Mouse (Mus musculus): ENCODE data around the gene Rimbp2. TPM values are rescaled to one million over a fixed set of nuclear protein-coding genes. Genes with fewer than 3 reads are reported as not detected.

The Rimbp2 gene
- polyA plus RNA-seq, 1 experiment from 2014 or later = not detected

DNA sequence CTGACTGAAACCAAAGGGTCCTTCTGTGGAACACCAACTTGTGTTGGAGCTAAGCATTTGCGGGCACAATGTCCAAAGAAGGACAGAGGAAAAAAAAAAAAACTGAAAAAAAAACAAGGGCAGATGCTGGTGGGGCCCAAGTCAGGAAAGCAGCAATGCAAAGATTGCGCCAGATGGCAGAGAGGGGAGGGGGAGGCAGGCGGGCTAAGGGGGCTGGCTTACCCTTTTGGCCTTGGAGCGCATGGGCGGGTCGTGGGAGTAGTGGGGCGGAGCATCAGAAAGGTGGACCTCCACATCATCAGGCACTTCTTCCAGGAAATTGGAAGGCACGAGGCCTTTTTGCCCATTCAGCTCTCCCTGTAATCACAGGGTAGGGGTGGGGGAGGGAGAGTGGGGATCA lies 192.2 kb downstream of the Rimbp2 start:
- Histone ChIP-seq H3K27ac (no peak overlapping the region), H3K9me3 (replicated peaks; ENCODE audit: low read length) (no peaks in the 10 kb centered on the region), H3K36me3 (ENCODE audit: insufficient read depth, low read length) (no peaks in the 10 kb centered on the region), H3K4me3 (replicated peaks; ENCODE audit: low read depth, low read length) (no peak overlapping the region), H3K4me1 (replicated peaks; ENCODE audit: insufficient read depth, low read length) (no peaks in the 10 kb centered on the region), H3K4me2 (ENCODE audit: low read length) (no peak overlapping the region), H3K9ac (ENCODE audit: low read depth, low read length) (no peak overlapping the region), H3K27me3 (ENCODE audit: insufficient read depth, low read length) (no peaks in the 10 kb centered on the region)
- TF ChIP-seq CTCF (IDR thresholded peaks at IDR 0.05; ENCODE audit: low read depth) = no peak
- DNase-seq (ENCODE audit: low spot score) (no peak), ATAC-seq (replicated peaks; ENCODE audit: low FRiP score, low read depth) (no peak)
- WGBS = 27% methylated on average over 8 of the region's 8 CpGs

DNA sequence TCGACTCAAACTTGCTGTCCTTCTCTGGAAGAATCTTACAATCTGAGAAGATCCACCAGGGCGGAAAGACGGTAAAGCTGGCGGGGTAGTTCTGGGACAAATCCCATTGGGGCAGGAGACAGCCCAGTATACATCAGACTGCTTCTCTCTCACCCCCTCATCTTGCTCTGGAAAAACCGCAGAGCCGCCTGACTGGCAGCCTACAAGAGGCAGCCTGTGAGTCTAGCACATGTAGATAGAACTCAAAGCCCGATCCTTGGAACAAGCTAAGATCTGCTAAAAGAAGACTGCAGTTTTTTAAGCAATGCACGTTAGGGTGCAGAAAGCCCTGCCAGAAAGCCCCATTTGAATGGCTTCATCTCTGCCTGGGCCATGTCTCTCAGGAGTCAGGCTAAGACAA lies 207.0 kb downstream of the Rimbp2 start:
- no peaks in the 10 kb centered on the region for H3K9me3 ChIP-seq (replicated peaks; ENCODE audit: low read length)
- no peak for DNase-seq (ENCODE audit: low spot score)
- TF ChIP-seq CTCF (IDR thresholded peaks at IDR 0.05; ENCODE audit: low read depth) = no peak
- no peaks in the 10 kb centered on the region for H3K4me1 ChIP-seq (replicated peaks; ENCODE audit: insufficient read depth, low read length)
- no peak overlapping the region for H3K9ac ChIP-seq (ENCODE audit: low read depth, low read length)
- H3K27ac ChIP-seq = no peak overlapping the region
- no peaks in the 10 kb centered on the region for H3K27me3 ChIP-seq (ENCODE audit: insufficient read depth, low read length)
- no peak for ATAC-seq (replicated peaks; ENCODE audit: low FRiP score, low read depth)
- no peak overlapping the region for H3K4me2 ChIP-seq (ENCODE audit: low read length)
- WGBS = 82% methylated on average over 8 of the region's 8 CpGs
- H3K4me3 ChIP-seq (replicated peaks; ENCODE audit: low read depth, low read length) = no peak overlapping the region
- H3K36me3 ChIP-seq (ENCODE audit: insufficient read depth, low read length) = no peaks in the 10 kb centered on the region

- no peak for ATAC-seq (replicated peaks; ENCODE audit: low FRiP score, low read depth)
- H3K4me2 ChIP-seq (ENCODE audit: low read length) = no peak overlapping the region
- no peak overlapping the region for H3K9ac ChIP-seq (ENCODE audit: low read depth, low read length)
- DNase-seq (ENCODE audit: low spot score) = no peak
- TF ChIP-seq CTCF (IDR thresholded peaks at IDR 0.05; ENCODE audit: low read depth) = no peak
- H3K27ac ChIP-seq = no peak overlapping the region
- H3K27me3 ChIP-seq (ENCODE audit: insufficient read depth, low read length) = no peaks in the 10 kb centered on the region
- no peaks in the 10 kb centered on the region for H3K4me1 ChIP-seq (replicated peaks; ENCODE audit: insufficient read depth, low read length)
- H3K9me3 ChIP-seq (replicated peaks; ENCODE audit: low read length) = no peaks in the 10 kb centered on the region
- H3K4me3 ChIP-seq (replicated peaks; ENCODE audit: low read depth, low read length) = no peak overlapping the region
- 73% methylated on average over 9 of the region's 9 CpGs for WGBS
- H3K36me3 ChIP-seq (ENCODE audit: insufficient read depth, low read length) = no peaks in the 10 kb centered on the region
Observed at GRCm38 (mm10) chr5:128745206-128745605, 208.1 kb downstream of the Rimbp2 start.

- no peak for DNase-seq (ENCODE audit: low spot score)
- no peaks in the 10 kb centered on the region for H3K9me3 ChIP-seq (replicated peaks; ENCODE audit: low read length)
- H3K4me2 ChIP-seq (ENCODE audit: low read length) = no peak overlapping the region
- H3K9ac ChIP-seq (ENCODE audit: low read depth, low read length) = no peak overlapping the region
- no peak overlapping the region for H3K4me3 ChIP-seq (replicated peaks; ENCODE audit: low read depth, low read length)
- no peaks in the 10 kb centered on the region for H3K36me3 ChIP-seq (ENCODE audit: insufficient read depth, low read length)
- H3K4me1 ChIP-seq (replicated peaks; ENCODE audit: insufficient read depth, low read length) = no peaks in the 10 kb centered on the region
- H3K27me3 ChIP-seq (ENCODE audit: insufficient read depth, low read length) = no peaks in the 10 kb centered on the region
- no peak for ATAC-seq (replicated peaks; ENCODE audit: low FRiP score, low read depth)
- no peak overlapping the region for H3K27ac ChIP-seq
- WGBS = 86% methylated on average over 6 of the region's 6 CpGs
- no peak for TF ChIP-seq CTCF (IDR thresholded peaks at IDR 0.05; ENCODE audit: low read depth)
Observed at GRCm38 (mm10) chr5:128744351-128744750, 208.9 kb downstream of the Rimbp2 start.

GRCm38 (mm10) chr5:128739838-128740171 lies 213.5 kb downstream of the Rimbp2 start:
- Histone ChIP-seq H3K9ac (ENCODE audit: low read depth, low read length) (no peak overlapping the region), H3K9me3 (replicated peaks; ENCODE audit: low read length) (no peaks in the 10 kb centered on the region), H3K4me1 (replicated peaks; ENCODE audit: insufficient read depth, low read length) (no peaks in the 10 kb centered on the region), H3K27me3 (ENCODE audit: insufficient read depth, low read length) (no peaks in the 10 kb centered on the region), H3K36me3 (ENCODE audit: insufficient read depth, low read length) (no peaks in the 10 kb centered on the region), H3K27ac (no peak overlapping the region), H3K4me3 (replicated peaks; ENCODE audit: low read depth, low read length) (no peak overlapping the region), H3K4me2 (ENCODE audit: low read length) (no peak overlapping the region)
- WGBS = 31% methylated on average over 8 of the region's 8 CpGs
- ATAC-seq (replicated peaks; ENCODE audit: low FRiP score, low read depth) = no peak
- TF ChIP-seq CTCF (IDR thresholded peaks at IDR 0.05; ENCODE audit: low read depth) = peak; percentile 30
- DNase-seq (ENCODE audit: low spot score) = no peak

- Histone ChIP-seq H3K4me1 (replicated peaks; ENCODE audit: insufficient read depth, low read length) (no peaks in the 10 kb centered on the region), H3K9ac (ENCODE audit: low read depth, low read length) (no peak overlapping the region), H3K27me3 (ENCODE audit: insufficient read depth, low read length) (no peaks in the 10 kb centered on the region), H3K27ac (no peak overlapping the region), H3K36me3 (ENCODE audit: insufficient read depth, low read length) (no peaks in the 10 kb centered on the region), H3K4me3 (replicated peaks; ENCODE audit: low read depth, low read length) (no peak overlapping the region), H3K9me3 (replicated peaks; ENCODE audit: low read length) (no peaks in the 10 kb centered on the region), H3K4me2 (ENCODE audit: low read length) (no peak overlapping the region)
- TF ChIP-seq CTCF (IDR thresholded peaks at IDR 0.05; ENCODE audit: low read depth) = no peak
- ATAC-seq (replicated peaks; ENCODE audit: low FRiP score, low read depth) = no peak
- no peak for DNase-seq (ENCODE audit: low spot score)
- 39% methylated on average over 16 of the region's 17 CpGs for WGBS
Observed at GRCm38 (mm10) chr5:128739168-128739837, 214.0 kb downstream of the Rimbp2 start.

DNA sequence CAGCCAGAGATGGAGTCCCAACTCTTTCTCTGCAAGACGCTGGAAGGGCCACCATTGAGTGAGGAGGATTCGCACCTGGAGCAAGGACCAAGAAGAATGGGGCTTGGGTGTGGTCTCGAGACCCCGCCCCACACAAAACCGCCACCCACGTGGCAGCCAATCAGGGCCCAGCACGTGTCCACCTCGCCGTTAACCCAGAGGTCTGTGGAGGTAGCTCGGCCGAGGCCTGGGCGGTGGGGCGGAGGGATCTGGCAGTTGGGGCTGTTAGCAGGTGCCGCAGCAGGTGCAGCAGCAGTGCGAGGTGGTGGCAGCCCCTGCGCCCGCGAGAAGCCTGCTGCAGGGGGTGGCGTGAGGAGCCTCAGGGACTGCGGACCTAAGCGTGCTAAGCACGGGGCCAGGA lies 217.4 kb downstream of the Rimbp2 start:
- no peaks in the 10 kb centered on the region for H3K36me3 ChIP-seq (ENCODE audit: insufficient read depth, low read length)
- DNase-seq (ENCODE audit: low spot score) (no peak), ATAC-seq (replicated peaks; ENCODE audit: low FRiP score, low read depth) (no peak)
- TF ChIP-seq CTCF (IDR thresholded peaks at IDR 0.05; ENCODE audit: low read depth) = no peak
- H3K27me3 ChIP-seq (ENCODE audit: insufficient read depth, low read length) = no peaks in the 10 kb centered on the region
- no peaks in the 10 kb centered on the region for H3K9me3 ChIP-seq (replicated peaks; ENCODE audit: low read length)
- no peak overlapping the region for H3K9ac ChIP-seq (ENCODE audit: low read depth, low read length)
- H3K4me2 ChIP-seq (ENCODE audit: low read length) = no peak overlapping the region
- no peak overlapping the region for H3K4me3 ChIP-seq (replicated peaks; ENCODE audit: low read depth, low read length)
- H3K27ac ChIP-seq = no peak overlapping the region
- H3K4me1 ChIP-seq (replicated peaks; ENCODE audit: insufficient read depth, low read length) = no peaks in the 10 kb centered on the region
- 77% methylated on average over 22 of the region's 22 CpGs for WGBS

Measured in kidney, postnatal 0 days (tissue).